ENCODE assay signal across 9 mouse cellular contexts in genomic region chr11:6545186-6545856, GRCm38 (mm10). TPM values are rescaled to one million over a fixed set of nuclear protein-coding genes. Genes with fewer than 3 reads are reported as not detected.
DNase-seq lines count a peak whose midpoint lies in the region; ATAC-seq and TF ChIP-seq lines count a peak whose summit lies in the region.
"Had no signal": no experiment of that assay in that cellular context is flagged by ENCODE, and none has a peak within 500 bp of the region (broad histone marks: within the 10 kb centered on the region; RNA-seq: fewer than 3 reads in every experiment).

No protein-coding gene starts in this region.

- H3K9ac ChIP-seq in forebrain, embryonic 15.5 days (replicated peaks) = no peak overlapping the region
- no peak overlapping the region for H3K9ac ChIP-seq in forebrain, embryonic 16.5 days (replicated peaks; ENCODE audit: low read depth, low read length)
- H3K9ac ChIP-seq in lung, embryonic 14.5 days = no peak overlapping the region
- H3K9ac ChIP-seq in intestine, embryonic 16.5 days (ENCODE audit: low read depth, low read length) = peak overlapping the region; percentile 83; the same call in 1 of the 2 replicates
- no peak overlapping the region; the same call in 1 of the 2 replicates for H3K9ac ChIP-seq in neural tube, embryonic 13.5 days

- DNase-seq in lung, embryonic 14.5 days = no peak
- DNase-seq in lung, postnatal 14 days = no peak
- DNase-seq in ovary, postnatal 36 days (ENCODE audit: low spot score) = no peak
- DNase-seq in frontal cortex, postnatal 14 days (ENCODE audit: low spot score in 2 of 2) = no peak
- DNase-seq: heart, postnatal 10 days had no signal

- H3K27ac ChIP-seq in forebrain, embryonic 15.5 days (replicated peaks) = peak overlapping the region; percentile 97; the same call in 1 of the 2 replicates
- no peak overlapping the region for H3K27ac ChIP-seq in forebrain, embryonic 16.5 days (ENCODE audit: low read length)
- H3K27ac ChIP-seq in lung, embryonic 14.5 days (ENCODE audit: low read depth) = peak overlapping the region; percentile 99; the same call in 1 of the 2 replicates
- peak overlapping the region; percentile 98 for H3K27ac ChIP-seq in intestine, embryonic 16.5 days (ENCODE audit: low read length)
- H3K27ac ChIP-seq in neural tube, embryonic 13.5 days (replicated peaks) = peak overlapping the region; percentile 97; the same call in 1 of the 2 replicates

- H3K4me1 ChIP-seq in forebrain, embryonic 15.5 days = peaks cover 23% of the 10 kb centered on the region
- peaks cover 14% of the 10 kb centered on the region for H3K4me1 ChIP-seq in forebrain, embryonic 16.5 days (replicated peaks; ENCODE audit: control insufficient read depth, insufficient read depth, low read length)
- peaks cover 5% of the 10 kb centered on the region for H3K4me1 ChIP-seq in lung, embryonic 14.5 days (ENCODE audit: insufficient read depth)
- peaks cover 11% of the 10 kb centered on the region for H3K4me1 ChIP-seq in intestine, embryonic 16.5 days (ENCODE audit: control insufficient read depth, insufficient read depth, low read length)
- H3K4me1 ChIP-seq in neural tube, embryonic 13.5 days (replicated peaks) = peaks cover 20% of the 10 kb centered on the region

- H3K27me3 ChIP-seq in forebrain, embryonic 15.5 days = no peaks in the 10 kb centered on the region
- no peaks in the 10 kb centered on the region for H3K27me3 ChIP-seq in forebrain, embryonic 16.5 days (replicated peaks; ENCODE audit: control insufficient read depth, insufficient read depth, low read length)
- H3K27me3 ChIP-seq in lung, embryonic 14.5 days (ENCODE audit: insufficient read depth, low read length) = no peaks in the 10 kb centered on the region
- no peaks in the 10 kb centered on the region for H3K27me3 ChIP-seq in intestine, embryonic 16.5 days (replicated peaks; ENCODE audit: control insufficient read depth, insufficient read depth, low read length)
- no peaks in the 10 kb centered on the region for H3K27me3 ChIP-seq in neural tube, embryonic 13.5 days

- no peaks in the 10 kb centered on the region for H3K36me3 ChIP-seq in forebrain, embryonic 15.5 days
- H3K36me3 ChIP-seq in forebrain, embryonic 16.5 days (ENCODE audit: control insufficient read depth, insufficient read depth) = no peaks in the 10 kb centered on the region
- 0 out of 2 replicates have a peak, but pooled peaks cover under 1% of the 10 kb centered on the region for H3K36me3 ChIP-seq in lung, embryonic 14.5 days (ENCODE audit: insufficient read depth)
- no peaks in the 10 kb centered on the region for H3K36me3 ChIP-seq in intestine, embryonic 16.5 days (ENCODE audit: control insufficient read depth, insufficient read depth, low read length)
- no peaks in the 10 kb centered on the region for H3K36me3 ChIP-seq in neural tube, embryonic 13.5 days

- no peaks in the 10 kb centered on the region for H3K9me3 ChIP-seq in forebrain, embryonic 15.5 days
- no peaks in the 10 kb centered on the region for H3K9me3 ChIP-seq in forebrain, embryonic 16.5 days (ENCODE audit: control insufficient read depth, low read length)
- H3K9me3 ChIP-seq in lung, embryonic 14.5 days (ENCODE audit: low read depth, low read length) = no peaks in the 10 kb centered on the region
- H3K9me3 ChIP-seq in intestine, embryonic 16.5 days (ENCODE audit: control insufficient read depth, low read length) = no peaks in the 10 kb centered on the region
- no peaks in the 10 kb centered on the region for H3K9me3 ChIP-seq in neural tube, embryonic 13.5 days

- 93% methylated on average over 4 of the region's 4 CpGs for WGBS in forebrain, embryonic 15.5 days
- 96% methylated on average over 4 of the region's 4 CpGs for WGBS in forebrain, embryonic 16.5 days
- 92% methylated on average over 4 of the region's 4 CpGs for WGBS in lung, embryonic 14.5 days
- WGBS in intestine, embryonic 16.5 days = 97% methylated on average over 4 of the region's 4 CpGs
- 100% methylated on average over 4 of the region's 4 CpGs for WGBS in neural tube, embryonic 13.5 days

- TF ChIP-seq CTCF in lung, embryonic 14.5 days (IDR thresholded peaks at IDR 0.05; ENCODE audit: low read depth) = no peak

- H3K4me2 ChIP-seq in forebrain, embryonic 15.5 days (replicated peaks) = no peak overlapping the region
- H3K4me2 ChIP-seq in forebrain, embryonic 16.5 days (ENCODE audit: low read length) = no peak overlapping the region
- peak overlapping the region; percentile 80 for H3K4me2 ChIP-seq in lung, embryonic 14.5 days
- peak overlapping the region; percentile 65; the same call in 1 of the 2 replicates for H3K4me2 ChIP-seq in intestine, embryonic 16.5 days (ENCODE audit: low read depth, low read length)
- peak overlapping the region; percentile 76 for H3K4me2 ChIP-seq in neural tube, embryonic 13.5 days

- H3K4me3 ChIP-seq in forebrain, embryonic 15.5 days = no peak overlapping the region
- no peak overlapping the region for H3K4me3 ChIP-seq in forebrain, embryonic 16.5 days (replicated peaks; ENCODE audit: low read length)
- 0 out of 2 replicates have a peak overlapping the region, but pooled peaks have one; percentile 78 for H3K4me3 ChIP-seq in lung, embryonic 14.5 days (ENCODE audit: low read depth, low read length)
- no peak overlapping the region for H3K4me3 ChIP-seq in intestine, embryonic 16.5 days (ENCODE audit: low read length)
- H3K4me3 ChIP-seq in neural tube, embryonic 13.5 days = no peak overlapping the region

- no peak for ATAC-seq in forebrain, embryonic 15.5 days (replicated peaks)
- ATAC-seq in forebrain, embryonic 16.5 days = no peak
- ATAC-seq in lung, embryonic 14.5 days (ENCODE audit: insufficient read depth) = no peak
- ATAC-seq in intestine, embryonic 16.5 days = no peak
- ATAC-seq in neural tube, embryonic 13.5 days (ENCODE audit: low read depth) = no peak

RNA-seq across cellular contexts. Expression of gene Ccm2, which starts 1.4 kb away (rescaled TPM):
- 104 and 107 TPM in 2 replicates for polyA plus RNA-seq in forebrain, embryonic 15.5 days (2015; fragmentation: Nextera tagmentation; extraction: Ambion mirVana)
- 101 and 107 TPM in 2 replicates for polyA plus RNA-seq in forebrain, embryonic 16.5 days (2015; fragmentation: Nextera tagmentation; extraction: Ambion mirVana)
- polyA plus RNA-seq in lung, embryonic 14.5 days (2014; fragmentation: Nextera tagmentation; extraction: Ambion mirVana) = 88.8 and 94.3 TPM in 2 replicates
- polyA plus RNA-seq in intestine, embryonic 16.5 days (2015; fragmentation: Nextera tagmentation; extraction: Ambion mirVana) = 67.7 and 69.9 TPM in 2 replicates
- 95.1 and 99.8 TPM in 2 replicates for polyA plus RNA-seq in neural tube, embryonic 13.5 days (2015; fragmentation: Nextera tagmentation; extraction: Ambion mirVana)

RNA-seq across cellular contexts. Expression of gene Myo1g, which starts 24.6 kb away (rescaled TPM):
- polyA plus RNA-seq in forebrain, embryonic 15.5 days (2015; fragmentation: Nextera tagmentation; extraction: Ambion mirVana) = 0.34 and 0.41 TPM in 2 replicates
- polyA plus RNA-seq in forebrain, embryonic 16.5 days (2015; fragmentation: Nextera tagmentation; extraction: Ambion mirVana) = 0.20 and 0.60 TPM in 2 replicates
- polyA plus RNA-seq in lung, embryonic 14.5 days (2014; fragmentation: Nextera tagmentation; extraction: Ambion mirVana) = 1.2 and 2.1 TPM in 2 replicates
- 2.3 and 3.1 TPM in 2 replicates for polyA plus RNA-seq in intestine, embryonic 16.5 days (2015; fragmentation: Nextera tagmentation; extraction: Ambion mirVana)
- polyA plus RNA-seq in neural tube, embryonic 13.5 days (2015; fragmentation: Nextera tagmentation; extraction: Ambion mirVana) = 0.52 TPM in 2 replicates

Comparison
In these comparisons a context has a peak if more than half of its experiments do, and no peak if none do; other contexts are left out.
1. H3K4me2 ChIP-seq: peak in lung, embryonic 14.5 days (single experiment), intestine, embryonic 16.5 days (single experiment) and neural tube, embryonic 13.5 days (single experiment); none in forebrain, embryonic 15.5 days (single experiment) and forebrain, embryonic 16.5 days (single experiment).